Mouse (Mus musculus) MEL (cell line): ENCODE data around the gene Arhgef3. TPM values are rescaled to one million over a fixed set of nuclear protein-coding genes. Genes with fewer than 3 reads are reported as not detected.

Source experiments
- DNase-seq: peaks from one replicate; pipeline ENCODE4 v3.0.0; 2011; ENCODE audit warnings: low read depth, low spot score
- H3K27ac ChIP-seq: 2 replicates; pipeline ENCODE4 v1.5.1; 2012; ENCODE audit warnings: low read depth, mild to moderate bottlenecking, control low read depth, low read length, moderate library complexity; ENCODE audit not compliant: control insufficient read depth
- H3K27me3 ChIP-seq, 2 experiments: fragments of 150-350 bp in 1 of 2; sonication (generic) in 1 of 2; 2 replicates each; pipeline ENCODE4 v1.6.1; 2012; ENCODE audit warnings: low read length in 2 of 2, mild to moderate bottlenecking in 2 of 2, improper control_type of control experiment in 1 of 2, moderate library complexity in 1 of 2; ENCODE audit not compliant: insufficient read depth in 2 of 2, control insufficient read depth in 1 of 2
- H3K36me3 ChIP-seq, 2 experiments: 2 replicates each; pipeline ENCODE4 v1.6.1; 2012 to 2014; ENCODE audit warnings: low read length in 2 of 2, improper control_type of control experiment in 1 of 2, inconsistent platforms in 1 of 2, mild to moderate bottlenecking in 1 of 2; ENCODE audit not compliant: insufficient read depth in 2 of 2, control insufficient read depth in 1 of 2
- H3K4me1 ChIP-seq, 2 experiments: fragments of 150-350 bp in 1 of 2; sonication (generic) in 1 of 2; 2 replicates each; pipeline ENCODE4 v1.6.1; 2012; ENCODE audit warnings: low read length in 2 of 2, improper control_type of control experiment in 1 of 2, mild to moderate bottlenecking in 1 of 2; ENCODE audit not compliant: insufficient read depth in 2 of 2, control insufficient read depth in 1 of 2
- H3K4me3 ChIP-seq, 2 experiments: fragments of 150-350 bp in 1 of 2; sonication (generic) in 1 of 2; 2 replicates each; pipeline ENCODE4 v1.5.1; 2012; ENCODE audit warnings: low read depth in 2 of 2, low read length in 2 of 2, mild to moderate bottlenecking in 2 of 2, moderate library complexity in 2 of 2, control low read depth in 1 of 2, improper control_type of control experiment in 1 of 2; ENCODE audit not compliant: control insufficient read depth in 1 of 2, insufficient read depth in 1 of 2
- H3K79me2 ChIP-seq: 2 replicates; pipeline ENCODE4 v1.6.1; 2012; ENCODE audit warnings: mild to moderate bottlenecking, low read length, moderate library complexity; ENCODE audit not compliant: control insufficient read depth, poor library complexity, insufficient read depth
- H3K9ac ChIP-seq: 2 replicates; pipeline ENCODE4 v1.6.1; 2012; ENCODE audit warnings: low read depth, mild to moderate bottlenecking, control low read depth, low read length, moderate library complexity; ENCODE audit not compliant: control insufficient read depth, poor library complexity, severe bottlenecking
- H3K9me3 ChIP-seq: fragments of 150-350 bp; sonication (generic); replicated peaks from 2 replicates; pipeline ENCODE4 v1.6.1; 2012; ENCODE audit warnings: mild to moderate bottlenecking, low read length, improper control_type of control experiment, moderate library complexity; ENCODE audit not compliant: insufficient read depth
- BHLHE40 ChIP-seq: IDR thresholded peaks from 2 replicates; pipeline ENCODE4 v1.6.1; 2012; ENCODE audit warnings: low read depth, mild to moderate bottlenecking, inconsistent platforms, low read length, improper control_type of control experiment, borderline replicate concordance
- E2F4 ChIP-seq: IDR thresholded peaks from 2 replicates; pipeline ENCODE4 v1.6.1; 2011; ENCODE audit warnings: low read depth, low read length, improper control_type of control experiment, borderline replicate concordance
- ELF1 ChIP-seq: IDR thresholded peaks from 2 replicates; pipeline ENCODE4 v1.6.1; 2014; ENCODE audit warnings: low read depth, mild to moderate bottlenecking, inconsistent platforms, low read length, improper control_type of control experiment, moderate library complexity
- EP300 ChIP-seq, 2 experiments: IDR thresholded peaks; 2 replicates each; pipeline ENCODE4 v1.6.1; 2011; ENCODE audit warnings: improper control_type of control experiment in 2 of 2, low read length in 2 of 2, low read depth in 1 of 2, mild to moderate bottlenecking in 1 of 2
- ETS1 ChIP-seq: IDR thresholded peaks from 2 replicates; pipeline ENCODE4 v1.6.1; 2012; ENCODE audit warnings: low read depth, mild to moderate bottlenecking, inconsistent platforms, low read length, improper control_type of control experiment, moderate library complexity
- GATA1 ChIP-seq: IDR thresholded peaks from 2 replicates; pipeline ENCODE4 v1.6.1; 2011; ENCODE audit warnings: low read depth, low read length, improper control_type of control experiment
- JUND ChIP-seq: IDR thresholded peaks from 2 replicates; pipeline ENCODE4 v1.6.1; 2011; ENCODE audit warnings: low read depth, mild to moderate bottlenecking, improper control_type of control experiment, low read length
- MAFK ChIP-seq: IDR thresholded peaks from 2 replicates; pipeline ENCODE4 v1.6.1; 2011; ENCODE audit warnings: low read depth, mild to moderate bottlenecking, low read length, improper control_type of control experiment, borderline replicate concordance
- MAX ChIP-seq: IDR thresholded peaks from 2 replicates; pipeline ENCODE4 v1.6.1; 2011; ENCODE audit warnings: low read length, improper control_type of control experiment
- MAZ ChIP-seq: IDR thresholded peaks from 2 replicates; pipeline ENCODE4 v1.6.1; 2012; ENCODE audit warnings: low read depth, mild to moderate bottlenecking, inconsistent platforms, low read length, improper control_type of control experiment
- MEF2A ChIP-seq: IDR thresholded peaks from 2 replicates; pipeline ENCODE4 v1.6.1; 2014; ENCODE audit warnings: low read depth, mild to moderate bottlenecking, inconsistent platforms, low read length, improper control_type of control experiment; ENCODE audit not compliant: poor library complexity, insufficient replicate concordance, severe bottlenecking; ENCODE audit errors: extremely low read depth
- MYB ChIP-seq: IDR thresholded peaks from 2 replicates; pipeline ENCODE4 v1.6.1; 2011; ENCODE audit warnings: mild to moderate bottlenecking, low read depth, low read length, improper control_type of control experiment
- POLR2A ChIP-seq, 2 experiments: IDR thresholded peaks; 2 replicates each; pipeline ENCODE4 v1.6.1; 2011 to 2012; ENCODE audit warnings: low read length in 2 of 2, mild to moderate bottlenecking in 2 of 2, control low read depth in 1 of 2, improper control_type of control experiment in 1 of 2, low read depth in 1 of 2, moderate library complexity in 1 of 2; ENCODE audit not compliant: control insufficient read depth in 1 of 2, insufficient read depth in 1 of 2, poor library complexity in 1 of 2
- POLR2AphosphoS2 ChIP-seq: IDR thresholded peaks from 2 replicates; pipeline ENCODE4 v1.6.1; 2011; ENCODE audit warnings: low read length, improper control_type of control experiment
- RAD21 ChIP-seq: IDR thresholded peaks from 2 replicates; pipeline ENCODE4 v1.6.1; 2011; ENCODE audit warnings: mild to moderate bottlenecking, low read depth, low read length, improper control_type of control experiment
- RCOR1 ChIP-seq: IDR thresholded peaks from 2 replicates; pipeline ENCODE4 v1.6.1; 2012; ENCODE audit warnings: low read depth, mild to moderate bottlenecking, inconsistent platforms, low read length, improper control_type of control experiment
- SMC3 ChIP-seq: IDR thresholded peaks from 2 replicates; pipeline ENCODE4 v1.6.1; 2011; ENCODE audit warnings: low read depth, low read length, improper control_type of control experiment
- TAL1 ChIP-seq: IDR thresholded peaks from 2 replicates; pipeline ENCODE4 v1.6.1; 2012; ENCODE audit warnings: mild to moderate bottlenecking, inconsistent platforms, low read length, moderate library complexity, mixed read lengths
- TBP ChIP-seq: IDR thresholded peaks from 2 replicates; pipeline ENCODE4 v1.8.0; 2011; ENCODE audit warnings: low read depth, low read length, improper control_type of control experiment
- UBTF ChIP-seq: IDR thresholded peaks from 2 replicates; pipeline ENCODE4 v1.6.1; 2012; ENCODE audit warnings: low read depth, mild to moderate bottlenecking, inconsistent platforms, low read length, improper control_type of control experiment, moderate library complexity, borderline replicate concordance; ENCODE audit not compliant: insufficient read depth
- ZMIZ1 ChIP-seq: IDR thresholded peaks from 2 replicates; pipeline ENCODE4 v1.6.1; 2012; ENCODE audit warnings: low read depth, mild to moderate bottlenecking, inconsistent platforms, low read length, improper control_type of control experiment, moderate library complexity
- ZNF384 ChIP-seq: IDR thresholded peaks from 2 replicates; pipeline ENCODE4 v1.6.1; 2012; ENCODE audit warnings: low read depth, mild to moderate bottlenecking, inconsistent platforms, low read length, improper control_type of control experiment
- polyA plus RNA-seq, 2 experiments: library from polyadenylated mRNA; stranded (reverse) in 1 of 2; unstranded in 1 of 2; fragments of >175 nt in 1 of 2; fragments of >200 nt in 1 of 2; gene quantifications; 2 replicates each; pipeline versions ENCODE4 v1.2.1 to v1.2.4; 2012; ENCODE audit warnings: low replicate concordance in 2 of 2, low read depth in 1 of 2; ENCODE audit not compliant: insufficient read length in 2 of 2, insufficient read depth in 1 of 2, missing spikeins in 1 of 2
- total RNA-seq: library from RNA; depleted of rRNA; stranded (reverse); fragments of 300-350 nt; gene quantifications from 2 replicates; pipeline ENCODE4 v1.2.3, GENCODE M21; 2012

Arhgef3 gene
- total and polyA plus RNA-seq, 3 experiments: 2.1 to 2.7 TPM; not detected in 1

- H3K79me2 ChIP-seq: no peaks in the 10 kb centered on the region
- TF ChIP-seq MYB (no peak), BHLHE40 (no peak), TAL1 (no peak), POLR2AphosphoS2 (no peak), ZMIZ1 (no peak), GATA1 (no peak), MEF2A (no peak), TBP (no peak)
- TF ChIP-seq, all 39 proteins: peak for 0
- Histone ChIP-seq H3K27ac (no peak overlapping the region), H3K9ac (no peak overlapping the region), H3K36me3 (no peaks in the 10 kb centered on the region), H3K4me3 (no peak overlapping the region), H3K27me3 (no peaks in the 10 kb centered on the region; a peak in 2 of 4 replicates), H3K4me1 (no peaks in the 10 kb centered on the region), H3K9me3 (no peaks in the 10 kb centered on the region)
- DNase-seq: no peak
Measured at GRCm38 (mm10) chr14:27235897-27236553, 121.3 kb downstream of the Arhgef3 start.

GRCm38 (mm10) chr14:27237522-27238187 is 123.0 kb downstream of the Arhgef3 start:
- Histone ChIP-seq H3K9me3 (no peaks in the 10 kb centered on the region), H3K27me3 (no peaks in the 10 kb centered on the region; a peak in 2 of 4 replicates), H3K79me2 (no peaks in the 10 kb centered on the region), H3K9ac (no peak overlapping the region), H3K4me3 (no peak overlapping the region)
- TF ChIP-seq POLR2A (IDR thresholded peaks at IDR 0.05; ENCODE audit: control insufficient read depth in 1 of 2, insufficient read depth in 1 of 2, low read depth in 1 of 2, low read length in 2 of 2, poor library complexity in 1 of 2): no peak
- TF ChIP-seq MAZ: no peak
- TF ChIP-seq MAX: no peak
- TF ChIP-seq MAFK: no peak
- TF ChIP-seq, all 39 proteins: peak for 0
- Histone ChIP-seq H3K4me1 (no peaks in the 10 kb centered on the region), H3K27ac (no peak overlapping the region), H3K36me3 (no peaks in the 10 kb centered on the region)
- no peak for DNase-seq

GRCm38 (mm10) chr14:27238600-27239118 is 124.0 kb downstream of the Arhgef3 start:
- Histone ChIP-seq H3K79me2 (no peaks in the 10 kb centered on the region), H3K27me3 (no peaks in the 10 kb centered on the region; a peak in 2 of 4 replicates), H3K36me3 (no peaks in the 10 kb centered on the region), H3K9ac (no peak overlapping the region), H3K4me1 (no peaks in the 10 kb centered on the region), H3K9me3 (no peaks in the 10 kb centered on the region), H3K4me3 (no peak overlapping the region), H3K27ac (no peak overlapping the region)
- no peak for DNase-seq
- TF ChIP-seq ETS1 (no peak), SMC3 (no peak), ZNF384 (no peak), MAFK (no peak), MEF2A (no peak), RCOR1 (no peak), GATA1 (no peak), UBTF (no peak), RAD21 (no peak), ELF1 (no peak), EP300 (IDR thresholded peaks at IDR 0.05; ENCODE audit: low read depth in 1 of 2, low read length in 2 of 2) (no peak), E2F4 (no peak), JUND (no peak), BHLHE40 (no peak), MAZ (no peak), POLR2A (IDR thresholded peaks at IDR 0.05; ENCODE audit: control insufficient read depth in 1 of 2, insufficient read depth in 1 of 2, low read depth in 1 of 2, low read length in 2 of 2, poor library complexity in 1 of 2) (no peak)
